Mouse (Mus musculus) layer of hippocampus, adult 9-10 months (tissue): ENCODE measurements around the gene Ltbp1.

Experiments
- DNase-seq: peaks from one replicate; pipeline ENCODE4 v3.0.0; 2022; ENCODE audit warnings: low spot score

Ltbp1 gene

DNA sequence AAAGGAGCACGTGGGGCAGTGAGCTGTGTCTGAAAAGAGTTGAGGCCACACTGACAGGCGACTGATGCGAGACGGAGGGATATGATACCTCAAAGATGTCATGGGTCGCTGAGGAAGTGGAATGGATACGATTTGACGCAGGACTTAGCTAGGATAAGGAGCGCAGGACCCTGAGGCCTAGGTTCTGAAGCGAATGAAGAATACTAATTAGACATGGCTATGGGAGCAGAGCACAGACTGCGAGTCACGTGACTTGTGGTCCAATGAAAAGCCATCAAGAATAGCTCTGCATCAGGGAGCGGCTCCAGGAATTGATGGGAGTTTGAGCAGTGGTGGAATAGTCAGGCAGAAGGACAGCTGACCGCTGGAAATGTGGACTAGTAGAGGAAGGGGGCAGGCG, 433.7 kb downstream of the Ltbp1 start:
- no peak for DNase-seq

GRCm38 (mm10) chr17:75440619-75441018, 435.3 kb downstream of the Ltbp1 start:
- DNase-seq, result no peak

GRCm38 (mm10) chr17:75441260-75441830, 436.0 kb downstream of the Ltbp1 start:
- no peak for DNase-seq
